Mouse (Mus musculus) kidney, adult 2 months (tissue): ENCODE results near the gene Ccdc89.

Source experiments
- CTCF ChIP-seq: fragments of 200-500 bp; conservative IDR thresholded peaks from 2 replicates; pipeline ENCODE4 v1.5.1; 2011; ENCODE audit warnings: low read depth, mild to moderate bottlenecking, control low read depth, low read length, moderate library complexity, mixed read lengths; ENCODE audit not compliant: insufficient read depth, insufficient read length
- POLR2A ChIP-seq: fragments of 200-500 bp; IDR thresholded peaks from one replicate; pipeline ENCODE4 v1.6.1; 2011; ENCODE audit warnings: low read depth, low read length, control low read depth

GRCm38 (mm10) chr7:90409934-90410333 is 16.4 kb upstream of the Ccdc89 start:
- peak; percentile 63 for TF ChIP-seq CTCF
- TF ChIP-seq POLR2A, result no peak
